Mouse (Mus musculus) heart, postnatal 4 days (tissue): ENCODE results near the gene Pgbd5. TPM values are rescaled to one million over a fixed set of nuclear protein-coding genes. Genes with fewer than 3 reads are reported as not detected.

Source experiments
- DNase-seq: peaks from one replicate; pipeline ENCODE4 v3.0.0; 2021
- total RNA-seq, 2 experiments: library from RNA; stranded (reverse); gene quantifications; 2 replicates each; pipeline ENCODE4 v1.2.3; 2021

The Pgbd5 gene
- total RNA-seq, 2 experiments from 2014 or later = 3.0 to 3.6 TPM

DNA sequence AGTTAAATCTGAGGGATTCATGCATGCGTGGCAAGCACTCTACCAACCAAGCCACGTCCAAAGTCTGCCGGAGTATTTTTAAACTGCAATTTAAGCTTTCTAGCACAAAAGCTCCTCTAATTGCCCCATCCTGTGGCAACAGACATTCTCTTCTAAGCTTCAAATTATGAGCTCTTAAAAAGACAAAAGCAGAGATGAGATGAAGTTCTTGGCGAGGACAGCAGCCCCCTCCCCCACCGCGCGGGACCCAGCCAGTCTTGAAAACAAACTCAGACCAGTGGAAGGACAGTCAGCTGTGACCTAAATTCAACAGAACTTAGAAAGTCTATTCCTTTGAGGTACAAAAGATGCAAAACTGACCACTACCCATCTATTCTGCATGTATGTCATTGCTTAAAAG lies 48.3 kb downstream of the Pgbd5 start:
- DNase-seq = no peak

DNA sequence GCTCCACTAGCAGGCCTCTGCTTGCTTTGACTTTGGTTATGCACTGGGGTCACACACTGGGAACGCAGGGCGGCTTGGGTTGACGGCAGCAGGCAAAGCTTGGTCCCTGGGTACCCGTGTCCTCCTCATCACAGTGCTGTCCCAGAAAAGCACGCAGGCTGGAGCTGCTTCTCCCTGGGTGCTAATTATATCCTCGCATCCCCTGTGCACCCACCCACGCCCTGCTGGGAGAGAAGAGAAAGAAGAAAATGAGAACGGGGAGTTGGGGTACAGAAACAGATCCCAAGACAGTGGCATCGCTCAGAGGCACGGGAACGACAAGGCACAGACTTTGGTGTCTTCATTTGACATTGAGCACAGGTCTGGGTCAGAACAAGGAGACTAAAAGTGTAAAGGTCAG lies 50.0 kb downstream of the Pgbd5 start:
- DNase-seq = no peak

GRCm38 (mm10) chr8:124386225-124386899 lies 53.1 kb downstream of the Pgbd5 start:
- no peak for DNase-seq

GRCm38 (mm10) chr8:124384336-124384735 lies 55.1 kb downstream of the Pgbd5 start:
- no peak for DNase-seq

GRCm38 (mm10) chr8:124382235-124382634 lies 57.2 kb downstream of the Pgbd5 start:
- DNase-seq = no peak

GRCm38 (mm10) chr8:124379289-124379688 lies 60.2 kb downstream of the Pgbd5 start:
- no peak for DNase-seq

- no peak for DNase-seq
These were observed 63.1 kb downstream of the Pgbd5 start for GRCm38 (mm10) chr8:124376406-124376805.

GRCm38 (mm10) chr8:124375727-124376126 lies 63.7 kb downstream of the Pgbd5 start:
- DNase-seq = peak; percentile 41

- peak; percentile 45 for DNase-seq
These were observed 64.3 kb downstream of the Pgbd5 start for GRCm38 (mm10) chr8:124375168-124375567.

DNA sequence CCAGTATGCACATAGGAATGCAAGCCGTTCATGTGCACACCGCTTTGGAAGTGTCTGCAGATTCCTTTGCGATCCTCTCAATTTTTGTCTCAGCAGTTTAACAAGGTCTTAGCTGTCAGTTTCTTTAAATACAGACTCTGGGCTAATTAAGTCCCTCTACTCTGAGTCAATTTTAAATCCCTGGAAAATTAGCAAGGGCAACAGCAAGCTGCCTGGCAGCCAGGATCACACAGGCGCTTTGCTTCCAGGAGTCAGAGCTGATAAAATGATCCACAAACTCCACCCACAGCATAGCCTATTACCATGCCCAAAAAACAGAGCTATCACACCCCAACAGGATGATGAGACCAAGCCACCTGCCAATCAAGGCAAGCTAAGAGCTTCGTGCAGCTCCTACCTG lies 65.7 kb downstream of the Pgbd5 start:
- DNase-seq = no peak

- no peak for DNase-seq
These were observed 67.9 kb downstream of the Pgbd5 start for GRCm38 (mm10) chr8:124371410-124372123.

- DNase-seq = no peak
These were observed 68.9 kb downstream of the Pgbd5 start for GRCm38 (mm10) chr8:124370422-124371183.

DNA sequence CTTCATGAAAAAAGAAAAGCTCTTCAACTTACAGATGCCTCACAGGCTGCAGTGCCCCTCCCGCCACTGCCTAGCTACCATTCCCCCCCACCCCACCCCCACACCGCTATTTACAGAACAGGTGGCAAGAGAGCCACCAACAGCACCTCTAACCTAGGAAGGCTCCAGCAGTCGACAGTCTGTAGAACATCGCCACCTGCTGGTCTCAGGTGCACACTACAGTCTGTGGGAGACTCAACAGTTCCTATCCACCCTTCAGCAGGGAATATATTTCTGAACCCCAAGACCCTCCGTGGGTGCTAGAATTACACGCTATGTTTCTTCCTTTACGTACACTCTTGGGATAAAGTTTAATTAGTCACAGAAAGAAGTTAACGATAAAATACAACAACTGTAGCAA lies 71.2 kb downstream of the Pgbd5 start:
- peak; percentile 78 for DNase-seq

DNA sequence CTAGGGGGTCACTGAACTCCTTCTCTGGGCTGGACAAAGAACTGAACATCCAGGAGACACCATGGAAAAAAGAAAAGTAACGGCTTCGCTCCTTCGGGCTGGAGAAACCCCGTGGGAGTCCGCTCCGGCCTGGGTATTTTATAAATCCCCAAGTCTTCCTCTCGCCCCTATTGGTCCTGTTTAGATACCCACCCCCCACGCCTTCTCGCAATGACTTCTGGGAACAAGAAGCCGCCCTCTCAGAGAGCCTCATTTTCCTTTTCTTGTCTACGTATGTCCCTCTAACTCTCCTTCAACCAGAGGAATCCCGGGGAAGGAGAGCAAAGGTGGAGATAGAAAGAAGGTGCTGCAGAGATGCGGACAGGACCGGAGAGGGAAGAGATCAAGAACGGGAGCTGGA lies 76.1 kb downstream of the Pgbd5 start:
- no peak for DNase-seq

- no peak for DNase-seq
These were observed 76.9 kb downstream of the Pgbd5 start for GRCm38 (mm10) chr8:124362589-124362988.

DNA sequence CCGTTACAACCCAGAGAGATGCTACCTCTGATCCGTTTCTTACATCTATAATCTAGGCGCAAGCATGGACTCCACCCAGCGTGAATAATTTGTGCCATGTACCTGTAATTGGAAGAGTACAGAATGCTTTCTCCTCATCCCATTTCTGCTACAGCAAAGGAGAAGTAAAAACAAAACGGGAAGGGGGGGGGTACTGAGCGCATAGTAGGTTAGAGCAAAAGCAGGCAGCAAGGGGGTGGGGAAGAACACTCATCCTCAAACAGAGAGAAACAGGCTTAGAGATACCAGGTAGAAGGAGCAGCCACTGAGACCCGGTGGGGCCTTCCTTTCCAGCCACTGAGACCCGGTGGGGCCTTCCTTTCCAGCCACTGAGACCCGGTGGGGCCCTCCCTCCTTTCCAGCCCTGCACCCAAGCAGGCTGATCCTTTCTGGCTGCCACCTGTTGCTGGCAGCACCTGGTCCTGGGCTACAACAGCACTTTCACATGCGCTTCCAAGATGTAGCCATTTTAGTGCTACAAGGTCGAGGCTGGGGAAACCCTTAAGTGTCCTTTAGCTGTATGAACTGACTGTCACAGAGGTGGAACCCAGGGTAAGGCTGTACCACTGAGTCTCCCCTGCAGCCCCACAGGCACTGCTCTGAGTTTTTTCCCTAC lies 77.6 kb downstream of the Pgbd5 start:
- no peak for DNase-seq

DNA sequence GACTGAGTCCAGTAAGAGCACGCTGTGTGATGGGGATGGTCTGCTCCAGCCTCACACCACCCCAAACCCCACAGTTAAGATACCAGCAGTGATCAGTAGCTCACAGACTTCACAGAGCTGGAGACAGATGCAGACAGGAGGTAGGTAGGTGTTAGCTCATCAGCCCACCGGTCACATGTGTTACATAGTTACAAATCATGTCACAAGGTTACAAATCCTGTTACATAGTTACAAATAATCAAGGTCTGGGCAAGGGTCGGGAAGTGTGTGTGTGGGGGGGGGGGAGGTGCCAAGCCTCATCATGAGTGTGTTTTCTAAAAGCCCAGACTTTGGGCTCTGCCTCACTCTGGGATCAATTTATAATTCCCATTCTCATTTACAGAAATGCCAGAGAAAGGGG lies 78.5 kb downstream of the Pgbd5 start:
- no peak for DNase-seq

GRCm38 (mm10) chr8:124351636-124352035 lies 87.8 kb downstream of the Pgbd5 start:
- no peak for DNase-seq

DNA sequence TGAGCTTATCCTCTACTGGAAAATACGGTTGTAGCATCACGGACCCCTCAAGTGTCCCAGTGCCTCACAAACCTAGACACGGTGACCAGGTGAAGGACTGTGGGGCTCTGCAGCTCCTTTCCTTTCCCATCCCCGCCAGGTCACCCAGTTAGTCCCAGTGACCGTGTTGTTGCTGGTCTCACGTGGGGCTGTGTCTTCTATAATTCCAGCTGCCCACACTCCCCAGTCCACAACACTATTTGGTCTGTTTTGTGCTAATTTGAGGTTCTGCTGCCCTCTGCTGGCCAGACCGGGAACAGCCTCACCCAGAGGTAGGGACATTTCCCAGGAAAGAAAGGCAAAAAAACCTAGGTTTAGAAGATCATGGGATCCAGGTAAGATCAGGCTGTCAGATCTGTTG lies 89.8 kb downstream of the Pgbd5 start:
- DNase-seq = peak; percentile 91

DNA sequence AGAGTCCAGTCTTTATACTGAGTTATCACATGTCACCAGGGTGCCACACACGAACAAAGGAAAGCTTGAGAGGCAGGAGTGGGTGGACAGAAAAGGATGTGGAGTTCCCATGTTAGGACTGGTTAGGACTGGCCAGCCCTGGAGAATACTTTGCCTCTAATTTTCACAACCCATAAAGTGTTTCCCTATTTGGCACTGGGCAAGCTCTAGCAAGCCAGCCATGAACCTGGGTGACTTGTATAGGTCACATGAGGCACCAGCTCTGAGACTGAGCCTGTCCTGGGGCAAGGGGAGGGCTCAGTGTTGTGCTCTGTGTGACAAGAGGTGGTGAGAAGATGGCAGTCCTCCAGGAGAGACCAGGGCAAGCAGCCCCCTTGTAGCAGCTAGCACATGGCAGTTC lies 91.4 kb downstream of the Pgbd5 start:
- DNase-seq = no peak

- peak; percentile 80 for DNase-seq
These were observed 92.5 kb downstream of the Pgbd5 start for GRCm38 (mm10) chr8:124346852-124347523.

DNA sequence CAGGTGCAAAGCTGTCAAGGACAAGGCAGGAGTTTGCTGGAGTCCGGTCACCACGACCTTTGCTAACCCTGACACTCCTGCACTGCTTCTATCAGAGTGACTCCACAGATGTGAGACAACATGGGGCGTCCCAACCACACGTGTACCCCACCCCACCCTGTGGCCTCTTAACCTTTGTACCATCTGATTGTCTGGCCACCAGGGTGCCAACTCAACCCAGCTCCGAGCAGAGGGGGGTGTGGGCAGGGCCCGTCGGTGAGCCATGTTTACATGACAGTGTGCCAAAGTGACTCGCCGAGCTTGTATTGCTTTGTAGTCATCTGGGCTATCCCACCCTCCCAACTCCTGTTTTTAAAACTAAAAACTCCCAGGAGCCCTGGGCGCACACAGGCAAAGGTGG lies 94.4 kb downstream of the Pgbd5 start:
- no peak for DNase-seq
